Mouse (Mus musculus) lung, postnatal 0 days (tissue): ENCODE results near the gene Stxbp3. TPM values are rescaled to one million over a fixed set of nuclear protein-coding genes. Genes with fewer than 3 reads are reported as not detected.
A peak's percentile ranks its signal among the peaks of the same experiment; 100 is the strongest.

Experiments
- ATAC-seq: fragments of 200-750 bp; cut with Nextera tagmentation; 2 replicates; pipeline ENCODE4 v1.8.0; 2017; ENCODE audit warnings: moderate library complexity
- DNase-seq: peaks from one replicate; pipeline ENCODE4 v3.0.0-alpha.2; 2016; ENCODE audit warnings: low spot score
- H3K27ac ChIP-seq: fragments of 300-500 bp; sonication (generic); 2 replicates; pipeline ENCODE4 v1.5.1; 2014; ENCODE audit warnings: antibody characterized with exemption, mild to moderate bottlenecking, low read length, mixed read lengths
- H3K27me3 ChIP-seq: fragments of 300-500 bp; sonication (generic); replicated peaks from 2 replicates; pipeline ENCODE4 v1.6.1; 2014; ENCODE audit warnings: low read length, mixed read lengths; ENCODE audit not compliant: insufficient read depth
- H3K36me3 ChIP-seq: fragments of 300-500 bp; sonication (generic); 2 replicates; pipeline ENCODE4 v1.6.1; 2014; ENCODE audit warnings: low read length, mixed read lengths; ENCODE audit not compliant: insufficient read depth
- H3K4me1 ChIP-seq: fragments of 300-500 bp; sonication (generic); 2 replicates; pipeline ENCODE4 v1.6.1; 2014; ENCODE audit warnings: antibody characterized with exemption, low read depth, low read length, mixed read lengths; ENCODE audit not compliant: insufficient read depth
- H3K4me2 ChIP-seq: fragments of 300-500 bp; sonication (generic); replicated peaks from 2 replicates; pipeline ENCODE4 v1.6.1; 2014; ENCODE audit warnings: low read depth, mild to moderate bottlenecking, low read length, moderate library complexity, mixed read lengths
- H3K4me3 ChIP-seq: fragments of 300-500 bp; sonication (generic); 2 replicates; pipeline ENCODE4 v1.5.1; 2014; ENCODE audit warnings: low read depth, low read length
- H3K9ac ChIP-seq: fragments of 300-500 bp; sonication (generic); replicated peaks from 2 replicates; pipeline ENCODE4 v1.6.1; 2014; ENCODE audit warnings: low read depth, mild to moderate bottlenecking
- H3K9me3 ChIP-seq: fragments of 300-500 bp; sonication (generic); 2 replicates; pipeline ENCODE4 v1.6.1; 2016; ENCODE audit warnings: low read length, mixed read lengths
- CTCF ChIP-seq: IDR thresholded peaks from 2 replicates; pipeline ENCODE4 v1.5.1; 2016; ENCODE audit warnings: antibody characterized with exemption, mild to moderate bottlenecking
- EP300 ChIP-seq: IDR thresholded peaks from 2 replicates; pipeline ENCODE4 v1.6.1; 2016; ENCODE audit warnings: antibody characterized with exemption, mild to moderate bottlenecking, control low read depth
- WGBS: fragments of 180-500 bp; shearing (Covaris S2); extraction: QIAGEN DNeasy Blood & Tissue Kit; methylation state at CpG from one replicate; pipeline ENCODE4 v1.1.7; 2014; 5-methylcytosine and 5-hydroxymethylcytosine counted together
- polyA plus RNA-seq: library from polyadenylated mRNA; unstranded; fragments of >200 nt; fragmentation: Nextera tagmentation; extraction: Ambion mirVana; gene quantifications from 2 replicates; pipeline ENCODE4 v1.2.1, GENCODE M21; 2015

The Stxbp3 gene
- polyA plus RNA-seq, 1 experiment from 2014 or later = 58.1 TPM

DNA sequence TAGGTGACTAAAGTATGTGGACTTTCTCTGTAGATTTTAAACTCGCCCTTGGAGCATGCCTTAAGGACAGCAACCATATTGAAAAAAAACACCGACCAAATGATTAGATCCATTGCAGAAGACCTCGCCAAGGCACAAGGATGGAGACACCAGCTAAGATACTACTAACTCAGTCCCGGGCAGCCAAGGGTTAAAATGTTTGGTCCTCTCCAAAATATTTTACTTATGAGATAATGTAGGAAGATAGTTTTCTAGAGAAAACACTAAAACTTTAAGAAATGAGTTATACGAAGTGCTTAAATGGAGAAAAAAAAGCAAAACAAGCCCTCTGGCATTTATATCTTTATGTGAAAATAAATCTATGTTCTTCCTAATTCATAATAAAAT, 58.4 kb downstream of the Stxbp3 start:
- Histone ChIP-seq H3K4me1 (no peaks in the 10 kb centered on the region), H3K4me2 (no peak overlapping the region), H3K27ac (no peak overlapping the region), H3K9me3 (no peaks in the 10 kb centered on the region), H3K27me3 (no peaks in the 10 kb centered on the region), H3K36me3 (no peaks in the 10 kb centered on the region), H3K4me3 (no peak overlapping the region), H3K9ac (no peak overlapping the region)
- DNase-seq = no peak
- WGBS = 78% methylated on average over 5 of the region's 5 CpGs
- peak; percentile 31 for ATAC-seq
- no peak; the same call in 1 of the 2 replicates for TF ChIP-seq EP300
- no peak for TF ChIP-seq CTCF

GRCm38 (mm10) chr3:108781238-108781883, 59.0 kb downstream of the Stxbp3 start:
- Histone ChIP-seq H3K9me3 (no peaks in the 10 kb centered on the region), H3K4me2 (no peak overlapping the region), H3K9ac (no peak overlapping the region), H3K27ac (no peak overlapping the region), H3K27me3 (no peaks in the 10 kb centered on the region), H3K4me3 (no peak overlapping the region), H3K4me1 (no peaks in the 10 kb centered on the region), H3K36me3 (no peaks in the 10 kb centered on the region)
- peak; percentile 92 for DNase-seq
- ATAC-seq = peak; percentile 91
- WGBS = 63% methylated on average over 10 of the region's 10 CpGs
- TF ChIP-seq CTCF = no peak
- TF ChIP-seq EP300 = 0 out of 2 replicates have a peak, but pooled peaks have one; percentile 32

GRCm38 (mm10) chr3:108778761-108779540, 61.4 kb downstream of the Stxbp3 start:
- no peaks in the 10 kb centered on the region for H3K27me3 ChIP-seq
- H3K9me3 ChIP-seq = no peaks in the 10 kb centered on the region
- no peak overlapping the region for H3K4me2 ChIP-seq
- 79% methylated on average over 4 of the region's 4 CpGs for WGBS
- no peak for ATAC-seq
- H3K36me3 ChIP-seq = no peaks in the 10 kb centered on the region
- H3K4me1 ChIP-seq = no peaks in the 10 kb centered on the region
- no peak overlapping the region for H3K4me3 ChIP-seq
- TF ChIP-seq EP300 (no peak), CTCF (no peak)
- no peak overlapping the region for H3K9ac ChIP-seq
- DNase-seq = no peak
- H3K27ac ChIP-seq = no peak overlapping the region

- Histone ChIP-seq H3K9me3 (no peaks in the 10 kb centered on the region), H3K27me3 (no peaks in the 10 kb centered on the region), H3K27ac (no peak overlapping the region), H3K9ac (no peak overlapping the region), H3K36me3 (no peaks in the 10 kb centered on the region), H3K4me2 (no peak overlapping the region), H3K4me3 (no peak overlapping the region), H3K4me1 (no peaks in the 10 kb centered on the region)
- 83% methylated on average over 3 of the region's 3 CpGs for WGBS
- ATAC-seq (no peak), DNase-seq (no peak)
- no peak for TF ChIP-seq EP300
- peak; percentile 41 for TF ChIP-seq CTCF
Measured at GRCm38 (mm10) chr3:108772811-108773210, 67.5 kb downstream of the Stxbp3 start.

DNA sequence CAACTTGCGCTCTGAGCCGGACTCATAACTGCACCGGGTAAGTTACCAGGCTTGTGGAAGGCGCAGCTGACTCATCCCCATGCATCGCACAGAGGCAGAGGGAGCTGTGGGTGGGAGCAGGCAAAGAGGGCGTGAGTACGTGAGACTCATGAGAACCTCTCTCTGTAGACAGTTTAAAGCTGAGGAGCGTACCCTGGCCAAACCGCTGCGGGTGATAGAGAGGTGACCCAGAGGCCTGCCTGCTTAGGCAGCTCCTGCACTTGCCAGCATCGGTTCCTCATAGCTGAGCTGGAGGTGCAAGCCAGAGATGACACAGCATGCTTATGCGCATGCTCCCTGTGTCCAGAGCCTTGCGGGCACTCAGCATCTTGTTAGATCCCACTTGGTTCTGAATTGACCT, 68.1 kb downstream of the Stxbp3 start:
- Histone ChIP-seq H3K9ac (no peak overlapping the region), H3K27me3 (no peaks in the 10 kb centered on the region), H3K27ac (no peak overlapping the region), H3K9me3 (no peaks in the 10 kb centered on the region), H3K4me2 (no peak overlapping the region), H3K4me3 (no peak overlapping the region), H3K36me3 (no peaks in the 10 kb centered on the region), H3K4me1 (no peaks in the 10 kb centered on the region)
- no peak for TF ChIP-seq EP300
- no peak for TF ChIP-seq CTCF
- no peak for DNase-seq
- 88% methylated on average over 13 of the region's 13 CpGs for WGBS
- ATAC-seq = no peak

- ATAC-seq (peak; percentile 90), DNase-seq (peak; percentile 94)
- H3K27me3 ChIP-seq = no peaks in the 10 kb centered on the region; the same call in 1 of the 2 replicates
- WGBS = 16% methylated on average over 6 of the region's 6 CpGs
- H3K4me3 ChIP-seq = no peak overlapping the region
- H3K27ac ChIP-seq = peak overlapping the region; percentile 71
- H3K36me3 ChIP-seq = no peaks in the 10 kb centered on the region
- TF ChIP-seq EP300 = peak; percentile 64; the same call in 1 of the 2 replicates
- peak; percentile 78 for TF ChIP-seq CTCF
- H3K9me3 ChIP-seq = no peaks in the 10 kb centered on the region
- peak overlapping the region; percentile 8; the same call in 1 of the 2 replicates for H3K4me2 ChIP-seq
- no peaks in the 10 kb centered on the region for H3K4me1 ChIP-seq
- H3K9ac ChIP-seq = no peak overlapping the region
Measured at GRCm38 (mm10) chr3:108770725-108771368, 69.5 kb downstream of the Stxbp3 start.
